Mouse (Mus musculus) stomach, postnatal 0 days (tissue): ENCODE results near the gene Nicn1. TPM values are rescaled to one million over a fixed set of nuclear protein-coding genes. Genes with fewer than 3 reads are reported as not detected.

Experiments
- ATAC-seq: fragments of 200-750 bp; cut with Nextera tagmentation; 2 replicates; pipeline ENCODE4 v1.8.0; 2017; ENCODE audit not compliant: low FRiP score, low TSS enrichment
- DNase-seq: peaks from one replicate; pipeline ENCODE4 v3.0.0-alpha.2; 2016; ENCODE audit warnings: low spot score
- H3K27ac ChIP-seq: fragments of 300-500 bp; sonication (generic); replicated peaks from 2 replicates; pipeline ENCODE4 v1.5.1; 2014; ENCODE audit warnings: mild to moderate bottlenecking, control low read depth
- H3K27me3 ChIP-seq: fragments of 300-500 bp; sonication (generic); 2 replicates; pipeline ENCODE4 v1.6.1; 2014; ENCODE audit warnings: low read length; ENCODE audit not compliant: control insufficient read depth, insufficient read depth
- H3K36me3 ChIP-seq: fragments of 300-500 bp; sonication (generic); 2 replicates; pipeline ENCODE4 v1.6.1; 2014; ENCODE audit warnings: low read length, mixed read lengths; ENCODE audit not compliant: control insufficient read depth, insufficient read depth
- H3K4me1 ChIP-seq: fragments of 300-500 bp; sonication (generic); replicated peaks from 2 replicates; pipeline ENCODE4 v1.6.1; 2014; ENCODE audit warnings: antibody characterized with exemption; ENCODE audit not compliant: control insufficient read depth, insufficient read depth
- H3K4me2 ChIP-seq: fragments of 300-500 bp; sonication (generic); replicated peaks from 2 replicates; pipeline ENCODE4 v1.6.1; 2014; ENCODE audit warnings: low read depth, mild to moderate bottlenecking, control low read depth, moderate library complexity
- H3K4me3 ChIP-seq: fragments of 300-500 bp; sonication (generic); 2 replicates; pipeline ENCODE4 v1.5.1; 2014; ENCODE audit warnings: low read depth, low read length, control low read depth
- H3K9ac ChIP-seq: fragments of 300-500 bp; sonication (generic); 2 replicates; pipeline ENCODE4 v1.6.1; 2014; ENCODE audit warnings: mild to moderate bottlenecking, low read length, control low read depth, mixed read lengths
- H3K9me3 ChIP-seq: fragments of 300-500 bp; sonication (generic); 2 replicates; pipeline ENCODE4 v1.6.1; 2016; ENCODE audit warnings: low read length; ENCODE audit not compliant: control insufficient read depth
- CTCF ChIP-seq: IDR thresholded peaks from 2 replicates; pipeline ENCODE4 v1.5.1; 2016; ENCODE audit warnings: antibody characterized with exemption, low read depth, mild to moderate bottlenecking, moderate library complexity
- EP300 ChIP-seq: optimal IDR thresholded peaks from 2 replicates; pipeline ENCODE3; 2016; ENCODE audit warnings: antibody characterized with exemption
- WGBS: fragments of 180-500 bp; shearing (Covaris S2); extraction: QIAGEN DNeasy Blood & Tissue Kit; methylation state at CpG from one replicate; pipeline ENCODE4 v1.1.7; 2014; 5-methylcytosine and 5-hydroxymethylcytosine counted together
- polyA plus RNA-seq: library from polyadenylated mRNA; unstranded; fragments of >200 nt; fragmentation: Nextera tagmentation; extraction: Ambion mirVana; gene quantifications from 2 replicates; pipeline ENCODE4 v1.2.1, GENCODE M21; 2015

Nicn1 gene
- polyA plus RNA-seq, 1 experiment from 2014 or later: 17.3 TPM

- ATAC-seq (peak; percentile 3; the same call in 1 of the 2 replicates), DNase-seq (peak; percentile 22)
- Histone ChIP-seq H3K27ac (peak overlapping the region; percentile 99), H3K27me3 (no peaks in the 10 kb centered on the region), H3K9ac (peak overlapping the region; percentile 86), H3K36me3 (0 out of 2 replicates have a peak, but pooled peaks cover under 1% of the 10 kb centered on the region), H3K4me2 (peak overlapping the region; percentile 65), H3K9me3 (no peaks in the 10 kb centered on the region), H3K4me1 (0 out of 2 replicates have a peak, but pooled peaks cover 8% of the 10 kb centered on the region), H3K4me3 (peak overlapping the region; percentile 65)
- TF ChIP-seq CTCF (no peak), EP300 (no peak)
- 37% methylated on average over 10 of the region's 10 CpGs for WGBS
These were observed 50.3 kb downstream of the Nicn1 start for GRCm38 (mm10) chr9:108340258-108341138.

GRCm38 (mm10) chr9:108341139-108341475 is 50.9 kb downstream of the Nicn1 start:
- Histone ChIP-seq H3K4me2 (peak overlapping the region; percentile 65), H3K4me3 (no peak overlapping the region), H3K9ac (0 out of 2 replicates have a peak overlapping the region, but pooled peaks have one; percentile 18), H3K27ac (peak overlapping the region; percentile 99), H3K27me3 (no peaks in the 10 kb centered on the region), H3K4me1 (0 out of 2 replicates have a peak, but pooled peaks cover 8% of the 10 kb centered on the region), H3K9me3 (no peaks in the 10 kb centered on the region), H3K36me3 (no peaks in the 10 kb centered on the region)
- no peak for TF ChIP-seq CTCF
- TF ChIP-seq EP300: no peak
- DNase-seq (no peak), ATAC-seq (no peak)
- WGBS: 68% methylated on average over 5 of the region's 5 CpGs

DNA sequence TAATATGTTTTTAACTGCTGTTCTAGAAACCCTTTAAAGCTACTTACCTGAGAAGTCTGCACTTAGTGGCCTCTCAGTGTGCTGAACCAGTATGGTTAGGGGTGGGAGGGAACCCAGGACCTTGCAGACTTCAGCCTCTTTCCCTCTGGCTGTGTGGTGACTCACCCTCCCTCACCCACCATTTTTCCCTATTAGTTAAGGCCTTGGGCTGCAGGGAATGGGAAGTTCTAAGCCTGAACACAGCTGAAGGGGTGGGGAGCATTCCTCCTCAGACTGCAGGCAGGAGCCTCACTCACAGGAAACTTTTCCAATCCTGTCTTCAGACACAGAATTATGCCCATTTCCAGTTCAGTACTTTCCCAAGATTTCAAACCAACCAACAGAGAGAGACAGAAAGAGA is 51.6 kb downstream of the Nicn1 start:
- Histone ChIP-seq H3K4me3 (no peak overlapping the region), H3K27ac (peak overlapping the region; percentile 99), H3K4me2 (no peak overlapping the region; the same call in 1 of the 2 replicates), H3K27me3 (no peaks in the 10 kb centered on the region), H3K36me3 (no peaks in the 10 kb centered on the region), H3K9ac (no peak overlapping the region), H3K9me3 (no peaks in the 10 kb centered on the region), H3K4me1 (0 out of 2 replicates have a peak, but pooled peaks cover 8% of the 10 kb centered on the region)
- peak; percentile 38 for DNase-seq
- ATAC-seq: no peak
- TF ChIP-seq CTCF: no peak
- no peak for TF ChIP-seq EP300

DNA sequence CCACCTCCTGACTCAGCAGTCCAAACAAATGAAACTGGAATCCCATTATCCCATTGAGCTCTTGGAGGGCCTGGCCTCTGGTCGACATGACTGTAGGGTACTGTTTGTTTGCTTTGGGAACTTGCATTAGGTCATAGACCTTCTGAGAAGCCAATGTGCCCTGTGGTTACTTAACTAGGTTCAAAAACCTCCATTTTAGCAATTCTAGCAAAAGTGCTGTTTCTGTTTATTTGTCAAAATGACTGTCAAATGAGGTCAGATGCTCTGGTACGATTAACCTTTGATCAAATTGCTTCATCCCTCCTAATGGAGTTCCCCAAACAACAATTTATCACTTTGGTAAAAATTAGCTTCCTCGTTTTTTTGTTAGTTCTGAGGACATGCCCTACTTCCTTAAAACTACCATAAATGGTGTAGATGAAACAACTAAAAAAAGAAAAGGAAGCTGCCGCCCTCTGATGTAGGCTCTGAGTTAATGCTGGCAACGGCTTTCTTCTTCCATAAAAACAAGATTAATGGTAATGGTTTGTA is 52.1 kb downstream of the Nicn1 start:
- Histone ChIP-seq H3K4me1 (0 out of 2 replicates have a peak, but pooled peaks cover 8% of the 10 kb centered on the region), H3K4me2 (no peak overlapping the region), H3K9ac (no peak overlapping the region), H3K4me3 (no peak overlapping the region), H3K36me3 (no peaks in the 10 kb centered on the region), H3K27me3 (no peaks in the 10 kb centered on the region), H3K27ac (peak overlapping the region; percentile 99), H3K9me3 (no peaks in the 10 kb centered on the region)
- ATAC-seq (peak; percentile 30), DNase-seq (peak; percentile 46)
- TF ChIP-seq CTCF (no peak), EP300 (no peak)
- 6% methylated on average over 5 of the region's 5 CpGs for whole genome bisulfite sequencing

GRCm38 (mm10) chr9:108343331-108343730 is 53.1 kb downstream of the Nicn1 start:
- 0 out of 2 replicates have a peak, but pooled peaks cover 8% of the 10 kb centered on the region for H3K4me1 ChIP-seq
- DNase-seq (no peak), ATAC-seq (no peak)
- H3K4me2 ChIP-seq: no peak overlapping the region
- peak overlapping the region; percentile 99 for H3K27ac ChIP-seq
- no peak overlapping the region for H3K9ac ChIP-seq
- WGBS: 55% methylated on average over 3 of the region's 3 CpGs
- H3K36me3 ChIP-seq: no peaks in the 10 kb centered on the region
- TF ChIP-seq EP300: no peak
- TF ChIP-seq CTCF: no peak
- no peaks in the 10 kb centered on the region for H3K27me3 ChIP-seq
- no peaks in the 10 kb centered on the region for H3K9me3 ChIP-seq
- H3K4me3 ChIP-seq: no peak overlapping the region

- no peak overlapping the region for H3K4me3 ChIP-seq
- H3K27me3 ChIP-seq: no peaks in the 10 kb centered on the region
- ATAC-seq: no peak
- no peaks in the 10 kb centered on the region for H3K9me3 ChIP-seq
- H3K4me1 ChIP-seq: 0 out of 2 replicates have a peak, but pooled peaks cover 10% of the 10 kb centered on the region
- 95% methylated on average over 1 of the region's 1 CpGs for WGBS
- H3K27ac ChIP-seq: no peak overlapping the region; the same call in 1 of the 2 replicates
- H3K9ac ChIP-seq: no peak overlapping the region
- H3K4me2 ChIP-seq: no peak overlapping the region
- TF ChIP-seq EP300 (no peak), CTCF (no peak)
- H3K36me3 ChIP-seq: no peaks in the 10 kb centered on the region
- no peak for DNase-seq
These were observed 53.6 kb downstream of the Nicn1 start for GRCm38 (mm10) chr9:108343835-108344234.
